Mouse (Mus musculus): ENCODE measurements at regions not wholly inside any gene's neighbourhood (a gene's known extent, or its start where the extent isn't known, plus 50 kb on each side); places are given as distances from the start of the nearest gene placed in this dataset.

GRCm38 (mm10) chr1:136779384-136779783 lies 154.7 kb downstream of the Zfp281 start:
- ATAC-seq (ENCODE audit: poor library complexity, severe bottlenecking), result no peak

GRCm38 (mm10) chr1:136781561-136782025 lies 156.9 kb downstream of the Zfp281 start:
- ATAC-seq (ENCODE audit: poor library complexity, severe bottlenecking), result no peak

GRCm38 (mm10) chr1:136782261-136782660 lies 157.6 kb downstream of the Zfp281 start:
- ATAC-seq (ENCODE audit: poor library complexity, severe bottlenecking), result no peak

- ATAC-seq (ENCODE audit: poor library complexity, severe bottlenecking), result no peak
These were observed 159.5 kb downstream of the Zfp281 start for GRCm38 (mm10) chr1:136784178-136784577.

- no peak for ATAC-seq (ENCODE audit: poor library complexity, severe bottlenecking)
These were observed 164.3 kb downstream of the Zfp281 start for GRCm38 (mm10) chr1:136788979-136789513.

- no peak for ATAC-seq (ENCODE audit: poor library complexity, severe bottlenecking)
These were observed 166.9 kb downstream of the Zfp281 start for GRCm38 (mm10) chr1:136791641-136792040.
